Mouse (Mus musculus): ENCODE results near the gene Adgrl3.

- TF ChIP-seq CTCF (conservative IDR thresholded peaks at IDR 0.05; ENCODE audit: insufficient read depth, insufficient read length, low read depth, low read length), result no peak
- TF ChIP-seq POLR2A (IDR thresholded peaks at IDR 0.05; ENCODE audit: low read depth, low read length), result no peak
Measured at GRCm38 (mm10) chr5:81736008-81736407, 716.1 kb downstream of the Adgrl3 start.
